Mouse (Mus musculus) left cerebral cortex, adult 11 months (tissue): ENCODE measurements around the gene Ndufaf2.

ENCODE experiments used
- DNase-seq: peaks from one replicate; pipeline ENCODE4 v3.0.0; 2022; ENCODE audit warnings: low spot score

The Ndufaf2 gene

GRCm38 (mm10) chr13:108138403-108138977 lies 19.9 kb downstream of the Ndufaf2 start:
- DNase-seq: no peak

- DNase-seq: no peak
Measured at GRCm38 (mm10) chr13:108135617-108136016, 22.8 kb downstream of the Ndufaf2 start.

- DNase-seq: no peak
Measured at GRCm38 (mm10) chr13:108132031-108132819, 26.2 kb downstream of the Ndufaf2 start.

GRCm38 (mm10) chr13:108130737-108131136 lies 27.7 kb downstream of the Ndufaf2 start:
- DNase-seq: peak; percentile 25

GRCm38 (mm10) chr13:108129070-108129469 lies 29.4 kb downstream of the Ndufaf2 start:
- no peak for DNase-seq

- no peak for DNase-seq
Measured at GRCm38 (mm10) chr13:108127883-108128282, 30.5 kb downstream of the Ndufaf2 start.

GRCm38 (mm10) chr13:108127130-108127529 lies 31.3 kb downstream of the Ndufaf2 start:
- DNase-seq: no peak

- no peak for DNase-seq
Measured at GRCm38 (mm10) chr13:108126246-108126645, 32.2 kb downstream of the Ndufaf2 start.

GRCm38 (mm10) chr13:108124096-108124495 lies 34.3 kb downstream of the Ndufaf2 start:
- DNase-seq: no peak

GRCm38 (mm10) chr13:108123109-108123723 lies 35.2 kb downstream of the Ndufaf2 start:
- DNase-seq: no peak

- DNase-seq: no peak
Measured at GRCm38 (mm10) chr13:108119411-108120310, 38.8 kb downstream of the Ndufaf2 start.

- no peak for DNase-seq
Measured at GRCm38 (mm10) chr13:108118188-108118587, 40.2 kb downstream of the Ndufaf2 start.

GRCm38 (mm10) chr13:108117654-108118053 lies 40.8 kb downstream of the Ndufaf2 start:
- DNase-seq: no peak

- no peak for DNase-seq
Measured at GRCm38 (mm10) chr13:108114257-108114656, 44.2 kb downstream of the Ndufaf2 start.

- no peak for DNase-seq
Measured at GRCm38 (mm10) chr13:108113536-108113935, 44.9 kb downstream of the Ndufaf2 start.

GRCm38 (mm10) chr13:108110929-108111328 lies 47.5 kb downstream of the Ndufaf2 start:
- DNase-seq: no peak

GRCm38 (mm10) chr13:108100700-108101099 lies 57.7 kb downstream of the Ndufaf2 start:
- DNase-seq: no peak

GRCm38 (mm10) chr13:108096446-108096845 lies 62.0 kb downstream of the Ndufaf2 start:
- no peak for DNase-seq

- peak; percentile 28 for DNase-seq
Measured at GRCm38 (mm10) chr13:108095617-108096016, 62.8 kb downstream of the Ndufaf2 start.

GRCm38 (mm10) chr13:108094681-108095080 lies 63.7 kb downstream of the Ndufaf2 start:
- no peak for DNase-seq

- no peak for DNase-seq
Measured at GRCm38 (mm10) chr13:108092290-108092689, 66.1 kb downstream of the Ndufaf2 start.

- no peak for DNase-seq
Measured at GRCm38 (mm10) chr13:108086724-108087123, 71.7 kb downstream of the Ndufaf2 start.
